Mouse (Mus musculus) cerebellum, adult 8-10 months (tissue): ENCODE data around the gene Zfp105.

ENCODE experiments used
- DNase-seq: peaks from one replicate; pipeline ENCODE4 v3.0.0; 2022

Gene Zfp105

GRCm38 (mm10) chr9:122922936-122923381, at the start of gene Zfp105:
Zfp105 (plus strand) TSS chr9:122923072.
- peak; percentile 70 for DNase-seq

GRCm38 (mm10) chr9:122874653-122875052, 48.2 kb upstream of the Zfp105 start:
- DNase-seq = no peak

GRCm38 (mm10) chr9:122875145-122875544, 47.7 kb upstream of the Zfp105 start:
- DNase-seq = no peak

- DNase-seq = no peak
Observed at GRCm38 (mm10) chr9:122885385-122885784, 37.5 kb upstream of the Zfp105 start, which contains the start of gene Zkscan7. Zkscan7 (plus strand) TSS chr9:122885685.

GRCm38 (mm10) chr9:122886372-122887179, 36.3 kb upstream of the Zfp105 start:
- DNase-seq = peak; percentile 62

- DNase-seq = no peak
Observed at GRCm38 (mm10) chr9:122901047-122901446, 21.8 kb upstream of the Zfp105 start.

GRCm38 (mm10) chr9:122902717-122903535, 19.9 kb upstream of the Zfp105 start:
- peak; percentile 73 for DNase-seq

- no peak for DNase-seq
Observed at GRCm38 (mm10) chr9:122922436-122922835, 436 bp upstream of the Zfp105 start.

GRCm38 (mm10) chr9:122928915-122929314, 6.0 kb downstream of the Zfp105 start:
- DNase-seq = no peak

GRCm38 (mm10) chr9:122950643-122951475, 28.0 kb downstream of the Zfp105 start, which contains the start of the genes 1110059G10Rik and Kif15:
1110059G10Rik (minus strand) TSS chr9:122951000.
Kif15 (plus strand) TSS chr9:122951046.
- peak; percentile 92 for DNase-seq
